Comparison of ENCODE assay signal across 10 mouse cellular contexts in genomic region chr16:18250828-18251790, GRCm38 (mm10). TPM values are rescaled to one million over a fixed set of nuclear protein-coding genes. Genes with fewer than 3 reads are reported as not detected.
A peak's percentile ranks its signal among the peaks of the same experiment; 100 is the strongest.
DNase-seq lines count a peak whose midpoint lies in the region; ATAC-seq and TF ChIP-seq lines count a peak whose summit lies in the region.
"Had no signal": no experiment of that assay in that cellular context is flagged by ENCODE, and none has a peak within 500 bp of the region (broad histone marks: within the 10 kb centered on the region; RNA-seq: fewer than 3 reads in every experiment).

No protein-coding gene starts in this region.

- no peak overlapping the region for H3K27ac ChIP-seq in stomach, embryonic 14.5 days (ENCODE audit: low read length)
- H3K27ac ChIP-seq in stomach, postnatal 0 days (replicated peaks) = no peak overlapping the region
- 0 out of 2 replicates have a peak overlapping the region, but pooled peaks have one; percentile 5 for H3K27ac ChIP-seq in liver, embryonic 11.5 days (ENCODE audit: low read depth, low read length)
- H3K27ac ChIP-seq: macrophage had no signal

- peaks cover 63% of the 10 kb centered on the region for H3K4me1 ChIP-seq in erythroblast, embryonic 14.5 days (ENCODE audit: control insufficient read depth)
- H3K4me1 ChIP-seq in stomach, embryonic 14.5 days (ENCODE audit: control insufficient read depth, insufficient read depth, low read length) = peaks cover 27% of the 10 kb centered on the region
- H3K4me1 ChIP-seq in stomach, postnatal 0 days (replicated peaks; ENCODE audit: control insufficient read depth, insufficient read depth) = 0 out of 2 replicates have a peak, but pooled peaks cover 5% of the 10 kb centered on the region
- peaks cover 25% of the 10 kb centered on the region for H3K4me1 ChIP-seq in liver, embryonic 11.5 days (replicated peaks; ENCODE audit: control insufficient read depth, insufficient read depth, low read length)

- TF ChIP-seq EP300 in stomach, postnatal 0 days (optimal IDR thresholded peaks at IDR 0.05) = no peak

- ATAC-seq in erythroblast, adult 5-6 weeks (replicated peaks; ENCODE audit: low FRiP score, poor library complexity, severe bottlenecking) = no peak
- ATAC-seq in stomach, embryonic 14.5 days (ENCODE audit: insufficient number of reproducible peaks, insufficient read depth, low FRiP score, low read depth) = no peak
- no peak for ATAC-seq in stomach, postnatal 0 days (ENCODE audit: low FRiP score, low TSS enrichment)
- no peak for ATAC-seq in liver, embryonic 11.5 days (replicated peaks; ENCODE audit: low FRiP score)

- 65% methylated on average over 10 of the region's 10 CpGs for WGBS in stomach, embryonic 14.5 days
- WGBS in stomach, postnatal 0 days = 57% methylated on average over 10 of the region's 10 CpGs
- 80% methylated on average over 10 of the region's 10 CpGs for WGBS in liver, embryonic 11.5 days

- 0 out of 2 replicates have a peak overlapping the region, but pooled peaks have one; percentile 1 for H3K9ac ChIP-seq in stomach, embryonic 14.5 days (replicated peaks; ENCODE audit: low read depth, low read length)
- no peak overlapping the region for H3K9ac ChIP-seq in stomach, postnatal 0 days (ENCODE audit: low read length)
- H3K9ac ChIP-seq in liver, embryonic 11.5 days (ENCODE audit: low read depth, low read length) = peak overlapping the region; percentile 49; the same call in 1 of the 2 replicates

- peaks cover 80% of the 10 kb centered on the region for H3K36me3 ChIP-seq in erythroblast, embryonic 14.5 days (ENCODE audit: control insufficient read depth)
- peaks cover 59% of the 10 kb centered on the region for H3K36me3 ChIP-seq in stomach, embryonic 14.5 days (ENCODE audit: control insufficient read depth, insufficient read depth, low read length)
- peaks cover 18% of the 10 kb centered on the region for H3K36me3 ChIP-seq in stomach, postnatal 0 days (ENCODE audit: control insufficient read depth, insufficient read depth, low read length)
- peaks cover 50% of the 10 kb centered on the region for H3K36me3 ChIP-seq in liver, embryonic 11.5 days (ENCODE audit: control insufficient read depth, insufficient read depth, low read length)

- DNase-seq in stomach, postnatal 0 days (ENCODE audit: low spot score) = no peak
- DNase-seq in liver, embryonic 11.5 days (ENCODE audit: low spot score) = no peak
- DNase-seq in yolk sac, embryonic 10.5 days (ENCODE audit: low spot score) = peak; percentile 49
- no peak for DNase-seq in thymus, postnatal 4 days
- no peak for DNase-seq in right cerebral cortex, postnatal 36 days (ENCODE audit: low spot score in 2 of 2)
- DNase-seq: gastrocnemius, postnatal 10 days had no signal

- H3K27me3 ChIP-seq in erythroblast, embryonic 14.5 days (ENCODE audit: control insufficient read depth) = no peaks in the 10 kb centered on the region
- H3K27me3 ChIP-seq in stomach, embryonic 14.5 days (ENCODE audit: control insufficient read depth, insufficient read depth, low read length) = no peaks in the 10 kb centered on the region
- H3K27me3 ChIP-seq in stomach, postnatal 0 days (ENCODE audit: control insufficient read depth, insufficient read depth, low read length) = no peaks in the 10 kb centered on the region
- no peaks in the 10 kb centered on the region for H3K27me3 ChIP-seq in liver, embryonic 11.5 days (replicated peaks; ENCODE audit: control insufficient read depth, insufficient read depth, low read length)

- peak overlapping the region; percentile 95; the same call in 1 of the 2 replicates for H3K4me2 ChIP-seq in stomach, embryonic 14.5 days (replicated peaks; ENCODE audit: low read depth, low read length)
- H3K4me2 ChIP-seq in stomach, postnatal 0 days (replicated peaks; ENCODE audit: low read depth) = no peak overlapping the region
- peak overlapping the region; percentile 89 for H3K4me2 ChIP-seq in liver, embryonic 11.5 days

- no peaks in the 10 kb centered on the region for H3K9me3 ChIP-seq in erythroblast, embryonic 14.5 days (ENCODE audit: control insufficient read depth, low read length)
- no peaks in the 10 kb centered on the region for H3K9me3 ChIP-seq in stomach, embryonic 14.5 days (ENCODE audit: control insufficient read depth, low read depth, low read length)
- H3K9me3 ChIP-seq in stomach, postnatal 0 days (ENCODE audit: control insufficient read depth, low read length) = no peaks in the 10 kb centered on the region
- no peaks in the 10 kb centered on the region for H3K9me3 ChIP-seq in liver, embryonic 11.5 days (ENCODE audit: control insufficient read depth, low read length)

- H3K4me3 ChIP-seq in erythroblast, embryonic 14.5 days (replicated peaks) = peak overlapping the region; percentile 79
- H3K4me3 ChIP-seq in stomach, embryonic 14.5 days (ENCODE audit: low read depth, low read length) = peak overlapping the region; percentile 68; the same call in 1 of the 2 replicates
- no peak overlapping the region for H3K4me3 ChIP-seq in stomach, postnatal 0 days (ENCODE audit: low read depth, low read length)
- peak overlapping the region; percentile 98 for H3K4me3 ChIP-seq in liver, embryonic 11.5 days (ENCODE audit: low read depth, low read length)

- TF ChIP-seq CTCF in stomach, postnatal 0 days (IDR thresholded peaks at IDR 0.05; ENCODE audit: low read depth) = no peak

RNA-seq across cellular contexts. Expression of gene Ranbp1, which starts 2.6 kb away (rescaled TPM):
- polyA plus RNA-seq in erythroblast, embryonic 14.5 days (2012) = 72.2 and 86.6 TPM in 2 replicates
- 74.6 and 96.3 TPM in 2 replicates for total RNA-seq in erythroblast, adult 5-6 weeks (2015; ENCODE audit: low replicate concordance)
- 83.7 and 90.7 TPM in 2 replicates for total RNA-seq in erythroblast, adult 5-6 weeks (2017; ENCODE audit: low replicate concordance)
- polyA plus RNA-seq in stomach, embryonic 14.5 days (2014; fragmentation: Nextera tagmentation; extraction: Ambion mirVana) = 613 and 635 TPM in 2 replicates
- polyA plus RNA-seq in stomach, postnatal 0 days (2015; fragmentation: Nextera tagmentation; extraction: Ambion mirVana) = 236 and 273 TPM in 2 replicates
- polyA plus RNA-seq in liver, embryonic 11.5 days (2014; fragmentation: Nextera tagmentation; extraction: Ambion mirVana) = 943 and 989 TPM in 2 replicates

RNA-seq across cellular contexts. Expression of gene Trmt2a, which starts 2.6 kb away (rescaled TPM):
- polyA plus RNA-seq in erythroblast, embryonic 14.5 days (2012) = 3.7 and 3.8 TPM in 2 replicates
- total RNA-seq in erythroblast, adult 5-6 weeks (2015; ENCODE audit: low replicate concordance) = 20.9 and 48.0 TPM in 2 replicates
- 16.4 and 19.1 TPM in 2 replicates for total RNA-seq in erythroblast, adult 5-6 weeks (2017; ENCODE audit: low replicate concordance)
- 79.1 and 80.2 TPM in 2 replicates for polyA plus RNA-seq in stomach, embryonic 14.5 days (2014; fragmentation: Nextera tagmentation; extraction: Ambion mirVana)
- 35.4 and 39.8 TPM in 2 replicates for polyA plus RNA-seq in stomach, postnatal 0 days (2015; fragmentation: Nextera tagmentation; extraction: Ambion mirVana)
- polyA plus RNA-seq in liver, embryonic 11.5 days (2014; fragmentation: Nextera tagmentation; extraction: Ambion mirVana) = 127 and 130 TPM in 2 replicates

RNA-seq across cellular contexts. Expression of gene Gm49776, which starts 7.0 kb away (rescaled TPM):
- not detected in 2 replicates for polyA plus RNA-seq in erythroblast, embryonic 14.5 days (2012)
- not detected in 2 replicates for total RNA-seq in erythroblast, adult 5-6 weeks (2015; ENCODE audit: low replicate concordance)
- total RNA-seq in erythroblast, adult 5-6 weeks (2017; ENCODE audit: low replicate concordance) = not detected in 2 replicates
- polyA plus RNA-seq in stomach, embryonic 14.5 days (2014; fragmentation: Nextera tagmentation; extraction: Ambion mirVana) = not detected in 2 replicates
- polyA plus RNA-seq in stomach, postnatal 0 days (2015; fragmentation: Nextera tagmentation; extraction: Ambion mirVana) = 0.67 and 1.8 TPM in 2 replicates
- 1.5 and 4.1 TPM in 2 replicates for polyA plus RNA-seq in liver, embryonic 11.5 days (2014; fragmentation: Nextera tagmentation; extraction: Ambion mirVana)
- total RNA-seq: gastrocnemius, postnatal 10 days had no signal
- polyA plus RNA-seq: macrophage had no signal

RNA-seq across cellular contexts. Expression of gene Zdhhc8, which starts 16.2 kb away (rescaled TPM):
- polyA plus RNA-seq in erythroblast, embryonic 14.5 days (2012) = 0.20 and 0.31 TPM in 2 replicates
- 1.5 and 3.1 TPM in 2 replicates for total RNA-seq in erythroblast, adult 5-6 weeks (2015; ENCODE audit: low replicate concordance)
- total RNA-seq in erythroblast, adult 5-6 weeks (2017; ENCODE audit: low replicate concordance) = 0.26 and 0.56 TPM in 2 replicates
- 9.8 and 11.1 TPM in 2 replicates for polyA plus RNA-seq in stomach, embryonic 14.5 days (2014; fragmentation: Nextera tagmentation; extraction: Ambion mirVana)
- 6.8 and 7.8 TPM in 2 replicates for polyA plus RNA-seq in stomach, postnatal 0 days (2015; fragmentation: Nextera tagmentation; extraction: Ambion mirVana)
- polyA plus RNA-seq in liver, embryonic 11.5 days (2014; fragmentation: Nextera tagmentation; extraction: Ambion mirVana) = 7.7 and 7.8 TPM in 2 replicates

RNA-seq across cellular contexts. Expression of gene Ccdc188, which starts 33.4 kb away (rescaled TPM):
- polyA plus RNA-seq in erythroblast, embryonic 14.5 days (2012) = not detected in 2 replicates
- not detected in 2 replicates for total RNA-seq in erythroblast, adult 5-6 weeks (2015; ENCODE audit: low replicate concordance)
- total RNA-seq in erythroblast, adult 5-6 weeks (2017; ENCODE audit: low replicate concordance) = not detected in 2 replicates
- not detected in 2 replicates for polyA plus RNA-seq in stomach, embryonic 14.5 days (2014; fragmentation: Nextera tagmentation; extraction: Ambion mirVana)
- polyA plus RNA-seq in stomach, postnatal 0 days (2015; fragmentation: Nextera tagmentation; extraction: Ambion mirVana) = not detected in 2 replicates
- polyA plus RNA-seq in liver, embryonic 11.5 days (2014; fragmentation: Nextera tagmentation; extraction: Ambion mirVana) = not detected in 2 replicates
- total RNA-seq: gastrocnemius, postnatal 10 days had no signal
- polyA plus RNA-seq: macrophage had no signal
